Comparison of ENCODE assay signal across 7 mouse cellular contexts in genomic region chr11:59963364-59964162, GRCm38 (mm10). TPM values are rescaled to one million over a fixed set of nuclear protein-coding genes. Genes with fewer than 3 reads are reported as not detected.
A peak's percentile ranks its signal among the peaks of the same experiment; 100 is the strongest.
DNase-seq lines count a peak whose midpoint lies in the region; ATAC-seq lines count a peak whose summit lies in the region.

No protein-coding gene starts in this region.

- H3K4me1 ChIP-seq in megakaryocyte, embryonic 14.5 days, result peaks cover 96% of the 10 kb centered on the region
- H3K4me1 ChIP-seq in brown adipose tissue, adult 24 weeks (ENCODE audit: control insufficient read depth, insufficient read depth, insufficient read length, low read length), result 0 out of 2 replicates have a peak, but pooled peaks cover 4% of the 10 kb centered on the region
- H3K4me1 ChIP-seq in forebrain, embryonic 16.5 days (replicated peaks; ENCODE audit: control insufficient read depth, insufficient read depth, low read length), result peaks cover 20% of the 10 kb centered on the region
- H3K4me1 ChIP-seq in limb, embryonic 15.5 days, result peaks cover 38% of the 10 kb centered on the region

- H3K27ac ChIP-seq in brown adipose tissue, adult 24 weeks (replicated peaks; ENCODE audit: low read depth, low read length), result peak overlapping the region; percentile 58
- no peak overlapping the region for H3K27ac ChIP-seq in forebrain, embryonic 16.5 days (ENCODE audit: low read length)
- no peak overlapping the region for H3K27ac ChIP-seq in limb, embryonic 15.5 days

- peak overlapping the region; percentile 97 for H3K4me3 ChIP-seq in megakaryocyte, embryonic 14.5 days (replicated peaks)
- peak overlapping the region; percentile 84 for H3K4me3 ChIP-seq in brown adipose tissue, adult 24 weeks (ENCODE audit: insufficient read depth, low read depth, low read length)
- H3K4me3 ChIP-seq in forebrain, embryonic 16.5 days (replicated peaks; ENCODE audit: low read length), result peak overlapping the region; percentile 46
- peak overlapping the region; percentile 49 for H3K4me3 ChIP-seq in limb, embryonic 15.5 days

- 6% methylated on average over 34 of the region's 34 CpGs for WGBS in forebrain, embryonic 16.5 days
- 10% methylated on average over 34 of the region's 34 CpGs for WGBS in limb, embryonic 15.5 days

- H3K4me2 ChIP-seq in forebrain, embryonic 16.5 days (ENCODE audit: low read length), result peak overlapping the region; percentile 92
- peak overlapping the region; percentile 95 for H3K4me2 ChIP-seq in limb, embryonic 15.5 days

- no peak for ATAC-seq in megakaryocyte, adult 5-6 weeks (ENCODE audit: poor library complexity, severe bottlenecking)
- no peak for ATAC-seq in forebrain, embryonic 16.5 days
- ATAC-seq in limb, embryonic 15.5 days (ENCODE audit: insufficient number of reproducible peaks, low FRiP score, low TSS enrichment, low read depth), result no peak

- H3K36me3 ChIP-seq in megakaryocyte, embryonic 14.5 days (replicated peaks; ENCODE audit: low read length), result peaks cover 51% of the 10 kb centered on the region
- peaks cover 10% of the 10 kb centered on the region; the same call in 1 of the 2 replicates for H3K36me3 ChIP-seq in forebrain, embryonic 16.5 days (ENCODE audit: control insufficient read depth, insufficient read depth)
- peaks cover 23% of the 10 kb centered on the region for H3K36me3 ChIP-seq in limb, embryonic 15.5 days
- no peaks in the 10 kb centered on the region for H3K36me3 ChIP-seq in splenic B cell, adult 2 months (ENCODE audit: control insufficient read depth, insufficient read depth, low read length, poor library complexity, severe bottlenecking)

- DNase-seq in splenic B cell, adult 2 months (ENCODE audit: low read depth, low spot score), result peak; percentile 39
- DNase-seq in spleen, postnatal 4 days (ENCODE audit: low spot score in 2 of 2), result no peak

- H3K27me3 ChIP-seq in megakaryocyte, embryonic 14.5 days (replicated peaks), result no peaks in the 10 kb centered on the region
- H3K27me3 ChIP-seq in forebrain, embryonic 16.5 days (replicated peaks; ENCODE audit: control insufficient read depth, insufficient read depth, low read length), result peaks cover 14% of the 10 kb centered on the region
- peaks cover 30% of the 10 kb centered on the region for H3K27me3 ChIP-seq in limb, embryonic 15.5 days
- H3K27me3 ChIP-seq in splenic B cell, adult 2 months (ENCODE audit: control insufficient read depth, insufficient read depth, low read length, poor library complexity, severe bottlenecking), result no peaks in the 10 kb centered on the region

- no peak overlapping the region for H3K9ac ChIP-seq in forebrain, embryonic 16.5 days (replicated peaks; ENCODE audit: low read depth, low read length)
- 0 out of 2 replicates have a peak overlapping the region, but pooled peaks have one; percentile 44 for H3K9ac ChIP-seq in limb, embryonic 15.5 days

- no peaks in the 10 kb centered on the region for H3K9me3 ChIP-seq in megakaryocyte, embryonic 14.5 days
- H3K9me3 ChIP-seq in forebrain, embryonic 16.5 days (ENCODE audit: control insufficient read depth, low read length), result no peaks in the 10 kb centered on the region
- H3K9me3 ChIP-seq in limb, embryonic 15.5 days, result no peaks in the 10 kb centered on the region

RNA-seq across cellular contexts. Expression of gene Rasd1, which starts 1.2 kb away (rescaled TPM):
- 6.4 and 17.3 TPM in 2 replicates for polyA plus RNA-seq in megakaryocyte, embryonic 14.5 days (2012; ENCODE audit: insufficient read depth, low replicate concordance)
- 0.09 and 0.16 TPM in 2 replicates for total RNA-seq in megakaryocyte, adult 5-6 weeks (2015)
- total RNA-seq in megakaryocyte, adult 5-6 weeks (2017), result 0.40 TPM in 1 of 2 replicates, not detected in the other
- polyA plus RNA-seq in brown adipose tissue, adult 24 weeks (2012; ENCODE audit: insufficient read depth, insufficient read length, missing spikeins), result 38.5 and 46.6 TPM in 2 replicates
- 0.51 and 1.1 TPM in 2 replicates for polyA plus RNA-seq in forebrain, embryonic 16.5 days (2015; fragmentation: Nextera tagmentation; extraction: Ambion mirVana)
- 1.6 and 3.1 TPM in 2 replicates for polyA plus RNA-seq in limb, embryonic 15.5 days (2015; fragmentation: Nextera tagmentation; extraction: Ambion mirVana)

RNA-seq across cellular contexts. Expression of gene Med9, which starts 15.6 kb away (rescaled TPM):
- polyA plus RNA-seq in megakaryocyte, embryonic 14.5 days (2012; ENCODE audit: insufficient read depth, low replicate concordance), result 62.8 and 76.8 TPM in 2 replicates
- 10.3 and 11.0 TPM in 2 replicates for total RNA-seq in megakaryocyte, adult 5-6 weeks (2015)
- total RNA-seq in megakaryocyte, adult 5-6 weeks (2017), result 14.0 and 14.1 TPM in 2 replicates
- polyA plus RNA-seq in brown adipose tissue, adult 24 weeks (2012; ENCODE audit: insufficient read depth, insufficient read length, missing spikeins), result 18.2 and 21.6 TPM in 2 replicates
- polyA plus RNA-seq in forebrain, embryonic 16.5 days (2015; fragmentation: Nextera tagmentation; extraction: Ambion mirVana), result 39.0 and 39.2 TPM in 2 replicates
- 35.0 and 38.8 TPM in 2 replicates for polyA plus RNA-seq in limb, embryonic 15.5 days (2015; fragmentation: Nextera tagmentation; extraction: Ambion mirVana)

Comparison
In these comparisons a context has a peak if more than half of its experiments do, and no peak if none do; other contexts are left out.
1. H3K4me3 ChIP-seq: peak in every context shown above with its lines; median percentile 97 in megakaryocyte, embryonic 14.5 days; 84 in brown adipose tissue, adult 24 weeks; 49 in limb, embryonic 15.5 days; 46 in forebrain, embryonic 16.5 days.